Mouse (Mus musculus) right cerebral cortex, postnatal 10 days (tissue): ENCODE results near the gene Osm.

Experiments used
- DNase-seq, 2 experiments: peaks; one replicate each; pipeline ENCODE4 v3.0.0; 2021; ENCODE audit warnings: low spot score in 2 of 2

Gene Osm

GRCm38 (mm10) chr11:4268500-4268899, 32.3 kb downstream of the Osm start:
- DNase-seq = no peak

GRCm38 (mm10) chr11:4270744-4271459, 34.7 kb downstream of the Osm start:
- no peak for DNase-seq

GRCm38 (mm10) chr11:4271544-4271943, 35.3 kb downstream of the Osm start:
- DNase-seq = no peak

- DNase-seq = no peak
Observed at GRCm38 (mm10) chr11:4276411-4276861, 40.2 kb downstream of the Osm start.

- no peak for DNase-seq
Observed at GRCm38 (mm10) chr11:4279909-4280308, 43.7 kb downstream of the Osm start.

GRCm38 (mm10) chr11:4281852-4282251, 45.6 kb downstream of the Osm start:
- DNase-seq = no peak

GRCm38 (mm10) chr11:4283627-4284026, 47.4 kb downstream of the Osm start:
- DNase-seq = no peak

GRCm38 (mm10) chr11:4289280-4289679, 53.1 kb downstream of the Osm start:
- DNase-seq = no peak
